Mouse (Mus musculus) myocyte (in vitro differentiated cells): ENCODE data around the gene Cela1. TPM values are rescaled to one million over a fixed set of nuclear protein-coding genes. Genes with fewer than 3 reads are reported as not detected.

ENCODE experiments used
- H3K27me3 ChIP-seq: one replicate; pipeline ENCODE4 v1.6.1; 2011; ENCODE audit not compliant: control insufficient read depth, insufficient read depth, insufficient read length
- H3K36me3 ChIP-seq: one replicate; pipeline ENCODE4 v1.6.1; 2011; ENCODE audit not compliant: control insufficient read depth, insufficient read depth
- H3K4me2 ChIP-seq: one replicate; pipeline ENCODE4 v1.6.1; 2011; ENCODE audit warnings: low read depth, control low read depth
- H3K4me3 ChIP-seq: one replicate; pipeline ENCODE4 v1.5.1; 2011; ENCODE audit warnings: mild to moderate bottlenecking, control low read depth, moderate library complexity
- H3K79me2 ChIP-seq: one replicate; pipeline ENCODE4 v1.6.1; 2011; ENCODE audit not compliant: control insufficient read depth, insufficient read depth
- H3ac ChIP-seq: one replicate; pipeline ENCODE4 v1.6.1; 2011; ENCODE audit not compliant: control insufficient read depth, insufficient read length
- CEBPB ChIP-seq: IDR thresholded peaks from 2 replicates; pipeline ENCODE4 v1.6.1; 2011; ENCODE audit warnings: mild to moderate bottlenecking, moderate library complexity; ENCODE audit not compliant: poor library complexity, insufficient read depth, severe bottlenecking
- E2F4 ChIP-seq: IDR thresholded peaks from one replicate; pipeline ENCODE4 v1.6.1; 2011; ENCODE audit warnings: mild to moderate bottlenecking, control low read depth, moderate library complexity; ENCODE audit not compliant: insufficient read depth
- MAX ChIP-seq: IDR thresholded peaks from one replicate; pipeline ENCODE4 v1.6.1; 2011; ENCODE audit warnings: low read depth, mild to moderate bottlenecking, control low read depth
- MYOD1 ChIP-seq, 3 experiments: IDR thresholded peaks; one replicate each; pipeline ENCODE4 v1.6.1; 2011; ENCODE audit warnings: control low read depth in 2 of 3, low read depth in 2 of 3, mild to moderate bottlenecking in 2 of 3, moderate library complexity in 1 of 3; ENCODE audit not compliant: insufficient read length in 2 of 3, control insufficient read depth in 1 of 3
- MYOG ChIP-seq, 3 experiments: IDR thresholded peaks; one replicate each; pipeline ENCODE4 v1.6.1; 2011; ENCODE audit warnings: control low read depth in 2 of 3, low read depth in 2 of 3, mild to moderate bottlenecking in 2 of 3; ENCODE audit not compliant: insufficient read length in 2 of 3, control insufficient read depth in 1 of 3, insufficient read depth in 1 of 3
- POLR2A ChIP-seq: IDR thresholded peaks from one replicate; pipeline ENCODE4 v1.6.1; 2011; ENCODE audit warnings: low read depth, mild to moderate bottlenecking, control low read depth, moderate library complexity; ENCODE audit not compliant: insufficient read length
- POLR2AphosphoS2 ChIP-seq: IDR thresholded peaks from one replicate; pipeline ENCODE4 v1.6.1; 2011; ENCODE audit warnings: low read depth, control low read depth; ENCODE audit not compliant: insufficient read length
- REST ChIP-seq: IDR thresholded peaks from one replicate; pipeline ENCODE4 v1.6.1; 2011; ENCODE audit warnings: mild to moderate bottlenecking, control low read depth, moderate library complexity; ENCODE audit not compliant: insufficient read depth, insufficient read length
- SRF ChIP-seq: IDR thresholded peaks from one replicate; pipeline ENCODE4 v1.6.1; 2011; ENCODE audit warnings: low read depth; ENCODE audit not compliant: control insufficient read depth, insufficient read length
- TCF12 ChIP-seq: IDR thresholded peaks from one replicate; pipeline ENCODE4 v1.6.1; 2011; ENCODE audit warnings: mild to moderate bottlenecking, control low read depth; ENCODE audit not compliant: poor library complexity, insufficient read depth, severe bottlenecking
- TCF3 ChIP-seq: IDR thresholded peaks from one replicate; pipeline ENCODE4 v1.6.1; 2011; ENCODE audit warnings: low read depth, control low read depth; ENCODE audit not compliant: insufficient read length
- USF1 ChIP-seq: IDR thresholded peaks from one replicate; pipeline ENCODE4 v1.6.1; 2011; ENCODE audit warnings: low read depth, mild to moderate bottlenecking, control low read depth, moderate library complexity
- polyA plus RNA-seq: library from polyadenylated mRNA; unstranded; fragments of >200 nt; fragmentation: generic; extraction: Trizol; gene quantifications from one replicate; pipeline ENCODE4 v1.2.1, GENCODE M21; 2012; ENCODE audit warnings: missing spikeins

The Cela1 gene
- polyA plus RNA-seq = 23.5 TPM

DNA sequence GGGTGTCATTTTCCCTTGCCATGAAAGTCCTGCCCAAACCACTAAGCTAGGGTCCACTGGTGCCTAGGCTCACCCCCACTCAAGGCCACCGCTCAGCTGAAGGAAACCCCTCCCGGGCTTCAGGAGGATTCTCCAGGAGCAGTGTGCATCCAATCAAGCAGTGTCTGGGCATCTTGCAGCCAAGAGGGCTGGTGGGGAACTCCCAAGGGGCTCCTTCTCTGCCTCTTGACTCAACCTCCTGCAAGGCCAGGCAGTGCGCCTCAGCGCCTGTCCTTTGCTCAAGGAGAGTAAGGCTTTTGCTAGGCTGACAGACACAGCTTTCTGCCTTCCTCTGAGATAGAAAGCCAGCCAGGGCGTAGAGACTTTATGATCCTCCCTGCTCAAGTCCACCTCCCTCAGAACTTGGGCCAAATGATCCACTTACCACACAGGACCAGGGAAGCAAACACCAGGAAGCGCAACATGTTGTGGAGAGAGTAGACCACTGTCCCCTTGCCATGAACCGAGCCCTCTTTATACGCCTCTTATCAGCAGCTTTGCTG, at the start of gene Cela1:
Cela1 (minus strand) TSS at position 492 of the 542 bp plus-strand sequence.
- Histone ChIP-seq H3K79me2 (no peaks in the 10 kb centered on the region), H3K4me3 (peak within 1 kb of the TSS; percentile 24), H3ac (no peak within 1 kb of the TSS), H3K27me3 (no peaks in the 10 kb centered on the region), H3K36me3 (no peaks in the 10 kb centered on the region), H3K4me2 (peak within 1 kb of the TSS; percentile 94)
- TF ChIP-seq CEBPB = peak; percentile 41; the same call in 1 of the 2 replicates
- TF ChIP-seq REST = no peak

DNA sequence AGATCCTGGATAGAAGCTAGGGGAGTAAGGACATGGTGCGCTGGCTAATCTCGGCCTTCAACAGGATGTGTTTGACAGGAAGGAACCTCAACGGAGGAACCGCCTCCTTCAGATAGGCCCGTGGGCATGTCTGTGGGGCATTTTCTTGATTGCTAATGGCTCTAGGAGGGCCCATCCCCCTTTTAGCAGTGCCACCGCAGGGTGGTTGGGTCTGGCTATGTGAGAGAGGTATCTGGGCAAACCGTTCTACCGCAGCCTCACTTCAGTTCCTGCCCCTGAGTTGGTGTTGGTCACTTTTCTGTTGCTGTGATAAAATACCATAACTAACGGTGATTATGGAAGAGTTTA, 48.2 kb upstream of the Cela1 start:
- H3K36me3 ChIP-seq = no peaks in the 10 kb centered on the region
- TF ChIP-seq TCF3 (no peak), USF1 (no peak), REST (no peak), TCF12 (no peak), CEBPB (no peak), POLR2A (no peak), MYOD1 (IDR thresholded peaks at IDR 0.05; ENCODE audit: control insufficient read depth in 1 of 3, insufficient read length in 2 of 3, low read depth in 2 of 3) (no peak), MAX (no peak)
- H3K4me2 ChIP-seq = peak overlapping the region; percentile 71
- H3K4me3 ChIP-seq = peak overlapping the region; percentile 0
- no peak overlapping the region for H3ac ChIP-seq
- H3K27me3 ChIP-seq = no peaks in the 10 kb centered on the region
- no peaks in the 10 kb centered on the region for H3K79me2 ChIP-seq

GRCm38 (mm10) chr15:100735095-100735952, 47.6 kb upstream of the Cela1 start:
- Histone ChIP-seq H3K4me3 (peak overlapping the region; percentile 0), H3K27me3 (no peaks in the 10 kb centered on the region), H3ac (no peak overlapping the region), H3K36me3 (no peaks in the 10 kb centered on the region), H3K79me2 (no peaks in the 10 kb centered on the region), H3K4me2 (peak overlapping the region; percentile 71)
- TF ChIP-seq USF1 (no peak), POLR2A (peak; percentile 71), TCF3 (peak; percentile 34), POLR2AphosphoS2 (peak; percentile 66), MYOG (IDR thresholded peaks at IDR 0.05; ENCODE audit: control insufficient read depth in 1 of 3, insufficient read depth in 1 of 3, insufficient read length in 2 of 3, low read depth in 2 of 3) (peak; percentile 64 to 88 (median 86)), TCF12 (peak; percentile 93), REST (no peak), SRF (peak; percentile 50), MAX (no peak), MYOD1 (IDR thresholded peaks at IDR 0.05; ENCODE audit: control insufficient read depth in 1 of 3, insufficient read length in 2 of 3, low read depth in 2 of 3) (peak; percentile 94 to 99 (median 98)), E2F4 (no peak), CEBPB (0 out of 2 replicates have a peak, but pooled peaks have one; percentile 28)

GRCm38 (mm10) chr15:100732580-100732979, 44.9 kb upstream of the Cela1 start:
- H3K4me3 ChIP-seq = no peak overlapping the region
- no peaks in the 10 kb centered on the region for H3K36me3 ChIP-seq
- no peak overlapping the region for H3K4me2 ChIP-seq
- no peaks in the 10 kb centered on the region for H3K27me3 ChIP-seq
- no peak overlapping the region for H3ac ChIP-seq
- TF ChIP-seq E2F4 (no peak), POLR2AphosphoS2 (no peak), USF1 (no peak), MYOD1 (IDR thresholded peaks at IDR 0.05; ENCODE audit: control insufficient read depth in 1 of 3, insufficient read length in 2 of 3, low read depth in 2 of 3) (no peak), SRF (no peak), POLR2A (no peak), TCF3 (no peak), REST (no peak), TCF12 (no peak), MAX (no peak), CEBPB (no peak), MYOG (IDR thresholded peaks at IDR 0.05; ENCODE audit: control insufficient read depth in 1 of 3, insufficient read depth in 1 of 3, insufficient read length in 2 of 3, low read depth in 2 of 3) (no peak)
- H3K79me2 ChIP-seq = no peaks in the 10 kb centered on the region

DNA sequence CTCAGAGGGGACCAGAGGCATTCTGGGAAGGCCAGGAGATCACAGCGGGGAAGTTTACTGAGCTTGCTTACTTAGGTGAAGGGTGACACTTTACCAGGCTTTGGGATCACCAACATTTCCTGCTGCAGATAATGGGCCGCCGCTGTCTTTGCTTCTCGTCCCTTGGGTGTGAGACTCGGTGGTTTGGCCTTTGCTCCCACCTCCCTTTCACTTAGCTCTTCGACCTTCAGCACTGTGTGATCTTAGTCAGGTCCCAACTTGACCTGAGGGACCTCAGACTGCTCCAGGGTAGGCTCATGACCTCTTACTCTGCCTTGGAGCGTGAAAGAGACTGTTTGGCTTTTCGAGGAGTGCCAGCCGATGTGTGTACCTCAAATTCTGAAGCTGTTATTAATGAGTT, 43.4 kb upstream of the Cela1 start:
- no peaks in the 10 kb centered on the region for H3K27me3 ChIP-seq
- no peaks in the 10 kb centered on the region for H3K36me3 ChIP-seq
- H3ac ChIP-seq = no peak overlapping the region
- no peak overlapping the region for H3K4me2 ChIP-seq
- no peaks in the 10 kb centered on the region for H3K79me2 ChIP-seq
- no peak overlapping the region for H3K4me3 ChIP-seq
- TF ChIP-seq MYOD1 (IDR thresholded peaks at IDR 0.05; ENCODE audit: control insufficient read depth in 1 of 3, insufficient read length in 2 of 3, low read depth in 2 of 3) (no peak), REST (no peak), TCF3 (no peak), E2F4 (no peak), SRF (no peak), MYOG (IDR thresholded peaks at IDR 0.05; ENCODE audit: control insufficient read depth in 1 of 3, insufficient read depth in 1 of 3, insufficient read length in 2 of 3, low read depth in 2 of 3) (no peak), USF1 (no peak), POLR2A (no peak), TCF12 (no peak), CEBPB (no peak), MAX (no peak), POLR2AphosphoS2 (no peak)
